In the genomic region with DNA sequence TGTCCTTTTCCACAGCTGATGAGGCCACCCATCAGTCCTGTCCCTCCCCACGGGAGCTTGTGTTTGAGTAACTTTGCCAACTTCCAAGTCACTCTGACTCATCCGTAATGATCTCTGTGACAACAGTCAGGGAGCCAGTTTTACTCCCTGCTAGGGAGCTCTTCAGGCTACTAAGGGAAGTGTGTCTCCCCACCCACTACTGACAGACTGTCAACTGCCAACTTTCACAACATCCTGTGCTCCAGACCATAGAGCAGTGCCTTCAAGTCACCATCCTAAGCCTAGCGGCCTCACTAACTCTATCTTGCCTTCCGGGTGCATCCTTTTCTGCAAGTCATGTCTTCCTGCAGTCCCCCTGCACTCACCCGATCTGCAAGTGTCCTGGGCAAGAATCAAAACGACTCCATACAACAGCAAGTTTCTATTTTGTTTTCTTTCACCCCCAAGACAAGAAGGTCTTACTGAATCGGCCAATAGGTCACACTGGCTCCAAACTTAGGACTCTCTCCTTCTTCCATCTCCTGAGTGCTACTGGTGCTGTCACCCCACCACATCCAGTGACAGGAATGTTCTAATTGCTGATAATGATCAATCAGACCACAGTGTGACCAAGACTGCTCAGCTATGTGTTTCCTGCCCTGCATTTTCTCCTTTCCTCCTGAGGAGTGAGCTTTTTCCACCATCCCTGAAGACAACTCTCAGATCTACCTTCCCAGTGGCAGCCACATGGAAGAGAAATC, we compare ENCODE assay signal across 9 mouse cellular contexts. TPM values are rescaled to one million over a fixed set of nuclear protein-coding genes. Genes with fewer than 3 reads are reported as not detected.
DNase-seq lines count a peak whose midpoint lies in the region; ATAC-seq and TF ChIP-seq lines count a peak whose summit lies in the region.
"Had no signal": no experiment of that assay in that cellular context is flagged by ENCODE, and none has a peak within 500 bp of the region (broad histone marks: within the 10 kb centered on the region; RNA-seq: fewer than 3 reads in every experiment).

No protein-coding gene starts in this region.

- H3K4me2 ChIP-seq in liver, embryonic 16.5 days (ENCODE audit: low read depth, low read length): peak overlapping the region; percentile 32
- no peak overlapping the region for H3K4me2 ChIP-seq in stomach, postnatal 0 days (replicated peaks; ENCODE audit: low read depth)
- H3K4me2 ChIP-seq: neural tube, embryonic 12.5 days had no signal

- WGBS in heart, embryonic 10.5 days: 33% methylated on average over 7 of the region's 7 CpGs
- WGBS in liver, embryonic 16.5 days (ENCODE audit: insufficient replicate concordance): 3% methylated on average over 7 of the region's 7 CpGs
- WGBS in stomach, postnatal 0 days: 23% methylated on average over 7 of the region's 7 CpGs

- no peak overlapping the region for H3K4me3 ChIP-seq in heart, embryonic 10.5 days
- H3K4me3 ChIP-seq in liver, embryonic 16.5 days (ENCODE audit: low read depth, low read length): no peak overlapping the region
- no peak overlapping the region for H3K4me3 ChIP-seq in stomach, postnatal 0 days (ENCODE audit: low read depth, low read length)
- H3K4me3 ChIP-seq: neural tube, embryonic 12.5 days had no signal

- no peaks in the 10 kb centered on the region for H3K27me3 ChIP-seq in heart, embryonic 10.5 days (ENCODE audit: insufficient read depth, poor library complexity, severe bottlenecking)
- no peaks in the 10 kb centered on the region for H3K27me3 ChIP-seq in liver, embryonic 16.5 days (ENCODE audit: control insufficient read depth, insufficient read depth, low read depth, low read length)
- no peaks in the 10 kb centered on the region for H3K27me3 ChIP-seq in stomach, postnatal 0 days (ENCODE audit: control insufficient read depth, insufficient read depth, low read length)
- H3K27me3 ChIP-seq: neural tube, embryonic 12.5 days had no signal

- H3K36me3 ChIP-seq in heart, embryonic 10.5 days: no peaks in the 10 kb centered on the region
- peaks cover 5% of the 10 kb centered on the region; the same call in 1 of the 2 replicates for H3K36me3 ChIP-seq in liver, embryonic 16.5 days (ENCODE audit: control insufficient read depth, insufficient read depth)
- no peaks in the 10 kb centered on the region for H3K36me3 ChIP-seq in stomach, postnatal 0 days (ENCODE audit: control insufficient read depth, insufficient read depth, low read length)
- H3K36me3 ChIP-seq: neural tube, embryonic 12.5 days had no signal

- peak; percentile 43 to 57 for DNase-seq in heart, adult 18-20 months
- DNase-seq in heart, embryonic 10.5 days (ENCODE audit: low spot score): no peak
- no peak for DNase-seq in stomach, postnatal 0 days (ENCODE audit: low spot score)
- DNase-seq in retina, embryonic 14.5 days (ENCODE audit: low spot score): no peak
- no peak for DNase-seq in neural tube, embryonic 10.5 days (ENCODE audit: extremely low spot score, low spot score)
- no peak for DNase-seq in gastrocnemius, postnatal 36 days

- H3K9me3 ChIP-seq in heart, embryonic 10.5 days: no peaks in the 10 kb centered on the region
- no peaks in the 10 kb centered on the region for H3K9me3 ChIP-seq in liver, embryonic 16.5 days (replicated peaks; ENCODE audit: control insufficient read depth, low read length)
- no peaks in the 10 kb centered on the region for H3K9me3 ChIP-seq in stomach, postnatal 0 days (ENCODE audit: control insufficient read depth, low read length)
- H3K9me3 ChIP-seq: neural tube, embryonic 12.5 days had no signal

- no peak for TF ChIP-seq EP300 in stomach, postnatal 0 days (optimal IDR thresholded peaks at IDR 0.05)

- no peak overlapping the region; the same call in 1 of the 2 replicates for H3K9ac ChIP-seq in liver, embryonic 16.5 days (ENCODE audit: low read depth, low read length)
- no peak overlapping the region for H3K9ac ChIP-seq in stomach, postnatal 0 days (ENCODE audit: low read length)
- H3K9ac ChIP-seq: neural tube, embryonic 12.5 days had no signal

- intact Hi-C loops in gastrocnemius, postnatal 36 days (cut with DNase I): no loop called here

- no peak for TF ChIP-seq CTCF in stomach, postnatal 0 days (IDR thresholded peaks at IDR 0.05; ENCODE audit: low read depth)

- ATAC-seq in granulocyte monocyte progenitor cell, adult 5-6 weeks (replicated peaks; ENCODE audit: poor library complexity, severe bottlenecking): peak; percentile 93
- ATAC-seq in liver, embryonic 16.5 days (ENCODE audit: low read depth): peak; percentile 72
- peak; percentile 40; the same call in 1 of the 2 replicates for ATAC-seq in stomach, postnatal 0 days (ENCODE audit: low FRiP score, low TSS enrichment)

- H3K4me1 ChIP-seq in heart, embryonic 10.5 days: peaks cover 19% of the 10 kb centered on the region
- H3K4me1 ChIP-seq in liver, embryonic 16.5 days (ENCODE audit: control insufficient read depth, low read depth, low read length): peaks cover 20% of the 10 kb centered on the region
- H3K4me1 ChIP-seq in stomach, postnatal 0 days (replicated peaks; ENCODE audit: control insufficient read depth, insufficient read depth): 0 out of 2 replicates have a peak, but pooled peaks cover 2% of the 10 kb centered on the region

- no peak overlapping the region; the same call in 1 of the 2 replicates for H3K27ac ChIP-seq in heart, embryonic 10.5 days
- peak overlapping the region; percentile 64 for H3K27ac ChIP-seq in liver, embryonic 16.5 days (ENCODE audit: low read length)
- H3K27ac ChIP-seq in stomach, postnatal 0 days (replicated peaks): 0 out of 2 replicates have a peak overlapping the region, but pooled peaks have one; percentile 49
- H3K27ac ChIP-seq: neural tube, embryonic 12.5 days had no signal

RNA-seq across cellular contexts. Expression of a gene that starts 43.3 kb away (rescaled TPM):
- 10 to 100 TPM in 1 of 2 experiments, 1 to 10 TPM in 1; 3.7 to 34.5 TPM for total RNA-seq in heart, adult 18-20 months (2021)
- polyA plus RNA-seq in heart, embryonic 10.5 days (2016; fragmentation: Nextera tagmentation; extraction: Ambion mirVana): 18.9 and 28.2 TPM in 2 replicates
- total RNA-seq in granulocyte monocyte progenitor cell, adult 5-6 weeks (2014; fragmentation: Nextera tagmentation): 66.3 and 67.0 TPM in 2 replicates
- total RNA-seq in granulocyte monocyte progenitor cell, adult 5-6 weeks (2017): 94.8 and 95.1 TPM in 2 replicates
- 51.1 and 53.8 TPM in 2 replicates for polyA plus RNA-seq in liver, embryonic 16.5 days (2015; fragmentation: Nextera tagmentation; extraction: Ambion mirVana)
- 16.3 and 17.9 TPM in 2 replicates for polyA plus RNA-seq in stomach, postnatal 0 days (2015; fragmentation: Nextera tagmentation; extraction: Ambion mirVana)
- total RNA-seq in gastrocnemius, postnatal 36 days (2021): 1 to 10 TPM; 1.7 to 1.9 TPM

Comparison
In these comparisons a context has a peak if more than half of its experiments do, and no peak if none do; other contexts are left out.
1. DNase-seq: peak in heart, adult 18-20 months (2 of 2); none in heart, embryonic 10.5 days (single experiment), stomach, postnatal 0 days (single experiment), retina, embryonic 14.5 days (single experiment), neural tube, embryonic 10.5 days (single experiment) and gastrocnemius, postnatal 36 days (0 of 2).
2. ATAC-seq: peak in every context shown above with its lines; median percentile 93 in granulocyte monocyte progenitor cell, adult 5-6 weeks; 72 in liver, embryonic 16.5 days; 40 in stomach, postnatal 0 days.